Mouse (Mus musculus) G1E (cell line): ENCODE data around the gene Ext2.

Experiments
- CTCF ChIP-seq: IDR thresholded peaks from 2 replicates; pipeline ENCODE4 v1.5.1; 2012; ENCODE audit warnings: low read depth, low read length, inconsistent platforms, mixed read lengths
- GATA2 ChIP-seq: IDR thresholded peaks from 2 replicates; pipeline ENCODE4 v1.6.1; 2012; ENCODE audit warnings: low read depth, low read length, inconsistent platforms, borderline replicate concordance

DNA sequence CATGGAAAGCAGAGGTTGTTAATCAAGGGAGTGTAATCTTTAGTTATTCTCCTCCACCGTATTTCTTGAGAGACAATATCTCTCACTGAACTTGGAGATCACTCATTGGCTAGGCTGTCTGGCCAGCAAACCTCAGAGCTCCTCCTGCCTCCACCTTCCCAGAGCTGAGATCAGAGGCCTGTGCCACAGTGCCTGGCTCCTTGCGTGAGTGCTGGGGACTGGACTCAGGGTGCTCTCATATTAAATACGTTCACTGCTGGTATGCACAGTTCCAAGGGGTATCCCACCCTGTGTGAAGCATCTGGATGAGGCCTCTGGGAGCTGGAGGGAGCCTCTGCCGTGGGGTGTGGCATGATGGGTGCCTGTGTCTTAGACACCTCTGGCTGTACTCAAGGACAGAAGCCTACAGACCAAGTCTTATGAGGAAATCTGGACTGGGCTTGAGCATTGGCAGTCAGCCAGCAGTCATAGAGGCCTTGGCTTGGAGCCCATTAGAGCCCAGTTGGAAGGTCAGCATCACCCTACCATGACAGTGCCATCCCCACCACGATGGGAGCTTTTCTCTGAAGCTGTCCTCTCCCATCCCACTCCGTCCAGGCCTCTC is 162.6 kb downstream of the Ext2 start:
- TF ChIP-seq GATA2 = no peak
- no peak for TF ChIP-seq CTCF
